Comparison of ENCODE assay signal across 22 mouse cellular contexts in genomic region chr2:125594072-125594471, GRCm38 (mm10). TPM values are rescaled to one million over a fixed set of nuclear protein-coding genes. Genes with fewer than 3 reads are reported as not detected.
A peak's percentile ranks its signal among the peaks of the same experiment; 100 is the strongest.
DNase-seq lines count a peak whose midpoint lies in the region; ATAC-seq and TF ChIP-seq lines count a peak whose summit lies in the region.
"Had no signal": no experiment of that assay in that cellular context is flagged by ENCODE, and none has a peak within 500 bp of the region (broad histone marks: within the 10 kb centered on the region; RNA-seq: fewer than 3 reads in every experiment).

No protein-coding gene starts in this region.

- H3K36me3 ChIP-seq in heart, adult 2 months (ENCODE audit: control insufficient read depth, insufficient read depth, low read length) = no peaks in the 10 kb centered on the region
- H3K36me3 ChIP-seq in kidney, postnatal 0 days (ENCODE audit: insufficient read depth, low read length) = peaks cover 11% of the 10 kb centered on the region; the same call in 1 of the 2 replicates

- no peak for DNase-seq in heart, adult 2 months
- DNase-seq in heart, postnatal 36 days = no peak
- DNase-seq in kidney, postnatal 0 days (ENCODE audit: low spot score) = peak; percentile 75
- no peak for DNase-seq in kidney, postnatal 25 days
- DNase-seq in 416B (ENCODE audit: low read depth) (peak; percentile 26), MN1 (ENCODE audit: low spot score) (no peak)
- DNase-seq: adrenal gland, postnatal 10 days; cerebellum, adult 11-12 months; cerebellum, postnatal 25 days; kidney, postnatal 4 days; liver; right cerebral cortex, adult 18-20 months; thymus, adult 2 months had no signal

- H3K27ac ChIP-seq in heart, adult 2 months = no peak overlapping the region
- no peak overlapping the region for H3K27ac ChIP-seq in kidney, postnatal 0 days
- H3K27ac ChIP-seq: forebrain, embryonic 15.5 days; heart, embryonic 13.5 days; hindbrain, embryonic 10.5 days; lung, embryonic 15.5 days had no signal

- H3K9ac ChIP-seq in heart, adult 2 months (ENCODE audit: low read depth, low read length) = no peak overlapping the region
- H3K9ac ChIP-seq in kidney, postnatal 0 days (ENCODE audit: low read depth, low read length) = no peak overlapping the region
- H3K9ac ChIP-seq: forebrain, embryonic 15.5 days; heart, embryonic 13.5 days; lung, embryonic 15.5 days had no signal

- H3K9me3 ChIP-seq in kidney, postnatal 0 days (replicated peaks; ENCODE audit: low read length) = no peaks in the 10 kb centered on the region
- H3K9me3 ChIP-seq: forebrain, embryonic 15.5 days; heart, embryonic 13.5 days; hindbrain, embryonic 10.5 days; lung, embryonic 15.5 days; megakaryocyte, embryonic 14.5 days had no signal

- H3K4me3 ChIP-seq in heart, adult 2 months = no peak overlapping the region
- H3K4me3 ChIP-seq in kidney, postnatal 0 days (replicated peaks; ENCODE audit: low read depth, low read length) = no peak overlapping the region
- H3K4me3 ChIP-seq: erythroblast, embryonic 14.5 days; forebrain, embryonic 15.5 days; heart, embryonic 13.5 days; hindbrain, embryonic 10.5 days; lung, embryonic 15.5 days; megakaryocyte, embryonic 14.5 days had no signal

- no peak for TF ChIP-seq POLR2A in heart, adult 2 months (IDR thresholded peaks at IDR 0.05; ENCODE audit: insufficient read depth, low read depth, low read length)

- 48% methylated on average over 6 of the region's 6 CpGs for WGBS in heart, adult 2 months
- WGBS in kidney, postnatal 0 days = 52% methylated on average over 6 of the region's 6 CpGs

- peak; percentile 63 for TF ChIP-seq CTCF in heart, adult 2 months (IDR thresholded peaks at IDR 0.05)
- TF ChIP-seq CTCF in kidney, postnatal 0 days (IDR thresholded peaks at IDR 0.05; ENCODE audit: low read depth) = peak; percentile 39; the same call in 1 of the 2 replicates

- intact Hi-C loops in heart, adult 2 months (cut with DNase I) = no loop called here
- intact Hi-C loops in heart, postnatal 36 days (cut with DNase I) = no loop called here

- H3K4me2 ChIP-seq in kidney, postnatal 0 days (ENCODE audit: low read length) = no peak overlapping the region
- H3K4me2 ChIP-seq: forebrain, embryonic 15.5 days; heart, embryonic 13.5 days; lung, embryonic 15.5 days had no signal

- 0 out of 2 replicates have a peak, but pooled peaks have one; percentile 33 for ATAC-seq in kidney, postnatal 0 days (replicated peaks; ENCODE audit: low FRiP score, low read depth)
- ATAC-seq in granulocyte monocyte progenitor cell, adult 5-6 weeks (replicated peaks; ENCODE audit: poor library complexity, severe bottlenecking) = peak; percentile 38
- ATAC-seq: forebrain, embryonic 15.5 days; inflammation-experienced regulatory T-cells, adult 6 months; midbrain, embryonic 16.5 days had no signal

- H3K79me2 ChIP-seq in heart, adult 2 months (replicated peaks; ENCODE audit: control insufficient read depth, insufficient read depth, low read length) = no peaks in the 10 kb centered on the region

- no peaks in the 10 kb centered on the region for H3K27me3 ChIP-seq in heart, adult 2 months (ENCODE audit: control insufficient read depth, insufficient read depth, low read length)
- no peaks in the 10 kb centered on the region for H3K27me3 ChIP-seq in kidney, postnatal 0 days (ENCODE audit: insufficient read depth, low read length)
- H3K27me3 ChIP-seq: forebrain, embryonic 15.5 days; heart, embryonic 13.5 days; lung, embryonic 15.5 days; megakaryocyte, embryonic 14.5 days had no signal

- no peak for TF ChIP-seq EP300 in heart, adult 2 months (IDR thresholded peaks at IDR 0.05; ENCODE audit: insufficient read depth, low read depth, low read length)

- no peaks in the 10 kb centered on the region for H3K4me1 ChIP-seq in heart, adult 2 months (ENCODE audit: control insufficient read depth, insufficient read depth, low read length)
- no peaks in the 10 kb centered on the region for H3K4me1 ChIP-seq in kidney, postnatal 0 days (replicated peaks; ENCODE audit: insufficient read depth, low read length)
- H3K4me1 ChIP-seq: forebrain, embryonic 15.5 days; heart, embryonic 13.5 days; hindbrain, embryonic 10.5 days; lung, embryonic 15.5 days had no signal

RNA-seq across cellular contexts. Expression of gene Cep152, which starts 30.8 kb away (rescaled TPM):
- total RNA-seq in heart, adult 2 months (2021) = 1 to 10 TPM; 1.4 TPM
- 0.51 and 1.2 TPM in 2 replicates for polyA plus RNA-seq in heart, adult 2 months (2012; rRNA removed)
- total RNA-seq in heart, postnatal 36 days (2021) = 1 to 10 TPM; 1.4 TPM
- polyA plus RNA-seq in kidney, postnatal 0 days (2015; fragmentation: Nextera tagmentation; extraction: Ambion mirVana) = 2.4 and 3.4 TPM in 2 replicates
- 8.2 and 10.9 TPM in 2 replicates for total RNA-seq in granulocyte monocyte progenitor cell, adult 5-6 weeks (2014; fragmentation: Nextera tagmentation)
- 21.1 and 21.6 TPM in 2 replicates for total RNA-seq in granulocyte monocyte progenitor cell, adult 5-6 weeks (2017)

Comparison
In these comparisons a context has a peak if more than half of its experiments do, and no peak if none do; other contexts are left out.
1. DNase-seq: peak in kidney, postnatal 0 days (single experiment) and 416B (single experiment); none in heart, adult 2 months (0 of 2), heart, postnatal 36 days (0 of 2), kidney, postnatal 25 days (0 of 2) and MN1 (single experiment).